Comparison of ENCODE assay signal across 8 mouse cellular contexts in genomic region chr14:51082599-51083581, GRCm38 (mm10). TPM values are rescaled to one million over a fixed set of nuclear protein-coding genes. Genes with fewer than 3 reads are reported as not detected.
DNase-seq lines count a peak whose midpoint lies in the region; ATAC-seq and TF ChIP-seq lines count a peak whose summit lies in the region.

No protein-coding gene starts in this region.

- H3K4me2 ChIP-seq in embryonic facial prominence, embryonic 14.5 days (ENCODE audit: low read depth, low read length): peak overlapping the region; percentile 62

- peaks cover 27% of the 10 kb centered on the region for H3K27me3 ChIP-seq in G1E (ENCODE audit: insufficient read depth, low read length)
- peaks cover 4% of the 10 kb centered on the region; the same call in 1 of the 2 replicates for H3K27me3 ChIP-seq in embryonic facial prominence, embryonic 14.5 days (replicated peaks; ENCODE audit: control insufficient read depth, insufficient read depth, low read length)

- peak; percentile 37; the same call in 1 of the 2 replicates for ATAC-seq in G1E (ENCODE audit: extremely low read depth, insufficient number of reproducible peaks, low FRiP score, poor library complexity, severe bottlenecking)
- peak; percentile 73 for ATAC-seq in embryonic facial prominence, embryonic 14.5 days (ENCODE audit: low read depth)
- ATAC-seq in erythroid progenitor cell, adult 5-6 weeks (replicated peaks; ENCODE audit: low FRiP score, poor library complexity, severe bottlenecking): no peak

- no peak for TF ChIP-seq CTCF in G1E (IDR thresholded peaks at IDR 0.05; ENCODE audit: low read depth, low read length)

- no peaks in the 10 kb centered on the region for H3K36me3 ChIP-seq in G1E (replicated peaks)
- no peaks in the 10 kb centered on the region for H3K36me3 ChIP-seq in embryonic facial prominence, embryonic 14.5 days (ENCODE audit: control insufficient read depth, insufficient read depth, low read length)

- peak overlapping the region; percentile 47 for H3K9ac ChIP-seq in embryonic facial prominence, embryonic 14.5 days (ENCODE audit: low read depth, low read length)

- intact Hi-C loops in heart, postnatal 10 days (cut with DNase I): no loop called here

- H3K27ac ChIP-seq in embryonic facial prominence, embryonic 14.5 days (replicated peaks; ENCODE audit: low read depth, low read length): no peak overlapping the region

- 2% methylated on average over 40 of the region's 40 CpGs for WGBS in embryonic facial prominence, embryonic 14.5 days

- H3K9me3 ChIP-seq in G1E (replicated peaks): no peaks in the 10 kb centered on the region
- H3K9me3 ChIP-seq in embryonic facial prominence, embryonic 14.5 days (ENCODE audit: control insufficient read depth, low read length): no peaks in the 10 kb centered on the region

- H3K4me1 ChIP-seq in G1E (ENCODE audit: insufficient read depth, low read depth, low read length): peaks cover 45% of the 10 kb centered on the region
- H3K4me1 ChIP-seq in embryonic facial prominence, embryonic 14.5 days (ENCODE audit: control insufficient read depth, insufficient read depth, low read length): no peaks in the 10 kb centered on the region

- peak overlapping the region; percentile 69 for H3K4me3 ChIP-seq in G1E (ENCODE audit: low read depth, low read length)
- peak overlapping the region; percentile 44 for H3K4me3 ChIP-seq in embryonic facial prominence, embryonic 14.5 days (ENCODE audit: low read depth, low read length)

- no peak for DNase-seq in G1E (ENCODE audit: low spot score)
- peak; percentile 70 for DNase-seq in adrenal gland, postnatal 25 days
- peak; percentile 70 for DNase-seq in embryonic facial prominence, embryonic 14.5 days (ENCODE audit: low spot score)
- DNase-seq in heart, postnatal 10 days: peak; percentile 64 to 67
- DNase-seq in kidney, postnatal 36 days: peak; percentile 59 to 78
- DNase-seq in lung, postnatal 10 days: peak; percentile 56
- DNase-seq in retina, embryonic 14.5 days (ENCODE audit: low spot score): peak; percentile 88

RNA-seq across cellular contexts. Expression of gene Rnase4, which starts 8.0 kb away (rescaled TPM):
- total RNA-seq in G1E (2014; fragmentation: Nextera tagmentation): 2.7 and 3.2 TPM in 2 replicates
- 0.17 and 0.49 TPM in 2 replicates for total RNA-seq in G1E (2017)
- not detected in 2 replicates for polyA plus RNA-seq in G1E (2012)
- total RNA-seq in adrenal gland, postnatal 25 days (2021): 28.7 TPM in 2 replicates
- 63.8 and 73.0 TPM in 2 replicates for polyA plus RNA-seq in embryonic facial prominence, embryonic 14.5 days (2014; fragmentation: Nextera tagmentation; extraction: Ambion mirVana)
- 10 to 100 TPM; 45.4 to 46.9 TPM for total RNA-seq in heart, postnatal 10 days (2021)
- 8.0 and 11.5 TPM in 2 replicates for total RNA-seq in erythroid progenitor cell, adult 5-6 weeks (2015; ENCODE audit: low replicate concordance)
- total RNA-seq in erythroid progenitor cell, adult 5-6 weeks (2017; ENCODE audit: low replicate concordance): 6.4 and 10.3 TPM in 2 replicates

RNA-seq across cellular contexts. Expression of gene Ang, which starts 8.1 kb away (rescaled TPM):
- total RNA-seq in G1E (2014; fragmentation: Nextera tagmentation) (1.6 TPM in 1 of 2 replicates, not detected in the other), G1E (2017) (0.16 TPM in 1 of 2 replicates, not detected in the other)
- not detected in 2 replicates for polyA plus RNA-seq in G1E (2012)
- total RNA-seq in adrenal gland, postnatal 25 days (2021): 3.3 and 4.4 TPM in 2 replicates
- polyA plus RNA-seq in embryonic facial prominence, embryonic 14.5 days (2014; fragmentation: Nextera tagmentation; extraction: Ambion mirVana): 8.8 and 10.3 TPM in 2 replicates
- total RNA-seq in heart, postnatal 10 days (2021): 1 to 10 TPM; 3.2 to 4.0 TPM
- 8.0 and 17.7 TPM in 2 replicates for total RNA-seq in erythroid progenitor cell, adult 5-6 weeks (2015; ENCODE audit: low replicate concordance)
- total RNA-seq in erythroid progenitor cell, adult 5-6 weeks (2017; ENCODE audit: low replicate concordance): 2.2 TPM in 1 of 2 replicates, not detected in the other

RNA-seq across cellular contexts. Expression of gene Olfr750, which starts 8.7 kb away (rescaled TPM):
- total RNA-seq in G1E (2014; fragmentation: Nextera tagmentation): not detected in 2 replicates
- 0.05 and 0.06 TPM in 2 replicates for total RNA-seq in G1E (2017)
- polyA plus RNA-seq in G1E (2012): not detected in 2 replicates
- total RNA-seq in adrenal gland, postnatal 25 days (2021): not detected in 2 replicates
- polyA plus RNA-seq in embryonic facial prominence, embryonic 14.5 days (2014; fragmentation: Nextera tagmentation; extraction: Ambion mirVana): not detected in 2 replicates
- total RNA-seq in heart, postnatal 10 days (2021): not detected
- not detected in 2 replicates for total RNA-seq in erythroid progenitor cell, adult 5-6 weeks (2015; ENCODE audit: low replicate concordance)
- total RNA-seq in erythroid progenitor cell, adult 5-6 weeks (2017; ENCODE audit: low replicate concordance): not detected in 2 replicates

RNA-seq across cellular contexts. Expression of gene Rnase12, which starts 25.4 kb away (rescaled TPM):
- total RNA-seq in G1E (2014; fragmentation: Nextera tagmentation) (not detected in 2 replicates), G1E (2017) (not detected in 2 replicates)
- polyA plus RNA-seq in G1E (2012): not detected in 2 replicates
- total RNA-seq in adrenal gland, postnatal 25 days (2021): not detected in 2 replicates
- polyA plus RNA-seq in embryonic facial prominence, embryonic 14.5 days (2014; fragmentation: Nextera tagmentation; extraction: Ambion mirVana): 0.49 TPM in 1 of 2 replicates, not detected in the other
- total RNA-seq in heart, postnatal 10 days (2021): not detected
- total RNA-seq in erythroid progenitor cell, adult 5-6 weeks (2015; ENCODE audit: low replicate concordance): 7.1 TPM in 1 of 2 replicates, not detected in the other
- total RNA-seq in erythroid progenitor cell, adult 5-6 weeks (2017; ENCODE audit: low replicate concordance): 7.3 TPM in 1 of 2 replicates, not detected in the other

RNA-seq across cellular contexts. Expression of gene Eddm3b, which starts 31.3 kb away (rescaled TPM):
- total RNA-seq in G1E (2014; fragmentation: Nextera tagmentation) (not detected in 2 replicates), G1E (2017) (0.11 TPM in 1 of 2 replicates, not detected in the other)
- not detected in 2 replicates for polyA plus RNA-seq in G1E (2012)
- not detected in 2 replicates for total RNA-seq in adrenal gland, postnatal 25 days (2021)
- not detected in 2 replicates for polyA plus RNA-seq in embryonic facial prominence, embryonic 14.5 days (2014; fragmentation: Nextera tagmentation; extraction: Ambion mirVana)
- total RNA-seq in heart, postnatal 10 days (2021): not detected
- not detected in 2 replicates for total RNA-seq in erythroid progenitor cell, adult 5-6 weeks (2015; ENCODE audit: low replicate concordance)
- not detected in 2 replicates for total RNA-seq in erythroid progenitor cell, adult 5-6 weeks (2017; ENCODE audit: low replicate concordance)
